Mouse (Mus musculus) fibroblast of lung, adult 2 months (primary cell): Measurements from ENCODE around the gene Gm10639.
"Not testable (repeated sequence)": the region's sequence is repeated elsewhere in the genome, so short reads cannot be mapped to it uniquely, and the experiment has no call there.

Experiments
- DNase-seq: peaks from one replicate; pipeline ENCODE4 v3.0.0-alpha.2; 2011; ENCODE audit warnings: low read depth

Gene Gm10639

DNA sequence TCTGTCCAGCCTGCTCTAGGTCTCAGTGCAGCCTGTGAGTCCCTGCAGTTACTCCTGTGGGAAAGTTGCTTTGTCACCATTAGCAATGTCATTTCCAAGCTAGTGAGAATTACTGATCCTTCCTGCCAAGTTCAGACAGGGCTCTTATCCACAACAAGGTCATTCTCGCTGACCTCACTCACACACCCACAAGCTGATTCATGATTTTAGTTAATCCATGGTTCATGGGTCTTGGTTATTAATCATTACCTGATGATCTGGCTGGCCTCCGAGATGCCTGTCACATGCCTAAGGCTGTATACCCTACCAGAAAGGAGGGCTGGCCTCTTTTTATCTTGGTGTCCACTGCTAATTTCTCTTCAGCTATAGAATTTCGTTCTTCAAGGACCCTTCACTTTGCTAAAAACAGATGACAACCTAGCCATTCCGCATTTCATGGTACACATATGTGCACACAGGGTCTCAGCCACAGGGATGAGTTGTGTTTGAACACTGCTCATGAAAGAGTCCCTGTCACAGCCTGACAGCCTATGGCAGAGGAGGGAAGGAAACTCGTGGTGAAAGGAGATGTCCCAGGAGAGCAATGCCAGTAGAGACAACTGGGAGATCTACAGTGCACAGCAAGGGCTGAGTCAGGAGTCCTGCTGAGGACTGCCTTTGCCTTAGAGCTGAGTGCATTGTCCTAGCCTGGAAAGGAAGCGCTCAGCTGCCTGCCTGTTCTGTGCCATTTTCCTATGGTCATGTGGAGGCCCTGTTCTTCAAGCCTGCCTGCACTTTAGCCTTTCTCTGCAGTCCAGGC lies 58.7 kb downstream of the Gm10639 start:
- not testable (repeated sequence) for DNase-seq

DNA sequence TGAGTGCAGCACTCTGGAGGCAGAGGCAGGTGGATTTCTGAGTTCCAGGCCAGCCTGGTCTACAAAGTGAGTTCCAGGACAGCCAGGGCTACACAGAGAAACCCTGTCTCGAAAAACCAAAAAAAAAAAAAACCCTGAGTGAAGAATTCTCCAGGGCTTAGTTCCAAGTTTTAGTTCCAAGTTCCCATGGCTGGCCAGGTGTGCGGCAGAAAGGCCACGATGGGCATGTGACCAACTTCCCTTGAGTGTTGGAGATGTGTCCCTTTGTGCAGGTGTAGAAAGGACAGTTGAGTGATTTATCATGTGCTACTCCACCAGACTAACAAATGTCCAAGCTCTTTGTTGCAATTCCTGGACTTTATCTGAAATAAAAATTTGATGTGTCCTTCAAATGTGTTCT lies 59.4 kb downstream of the Gm10639 start:
- DNase-seq, result not testable (repeated sequence)

DNA sequence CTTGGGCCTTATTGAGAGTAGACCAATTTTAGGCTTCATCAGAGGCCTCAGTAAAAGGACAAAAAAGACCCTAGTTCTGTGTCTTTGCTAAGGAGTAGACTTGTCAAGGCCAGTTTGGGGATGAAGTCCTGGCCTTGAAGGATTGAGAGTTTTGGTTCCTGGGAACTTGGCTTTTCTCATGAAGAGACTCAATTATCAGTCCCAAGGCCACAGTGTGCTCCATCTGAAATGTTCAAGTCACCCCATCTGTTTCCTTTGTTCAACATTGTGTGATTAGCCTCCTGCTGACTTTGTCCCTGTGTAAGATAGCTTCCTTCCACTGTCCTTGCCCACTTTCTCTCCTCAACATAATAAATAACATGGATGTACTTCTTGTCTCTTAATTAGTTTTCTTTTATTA lies 60.3 kb downstream of the Gm10639 start:
- not testable (repeated sequence) for DNase-seq

DNA sequence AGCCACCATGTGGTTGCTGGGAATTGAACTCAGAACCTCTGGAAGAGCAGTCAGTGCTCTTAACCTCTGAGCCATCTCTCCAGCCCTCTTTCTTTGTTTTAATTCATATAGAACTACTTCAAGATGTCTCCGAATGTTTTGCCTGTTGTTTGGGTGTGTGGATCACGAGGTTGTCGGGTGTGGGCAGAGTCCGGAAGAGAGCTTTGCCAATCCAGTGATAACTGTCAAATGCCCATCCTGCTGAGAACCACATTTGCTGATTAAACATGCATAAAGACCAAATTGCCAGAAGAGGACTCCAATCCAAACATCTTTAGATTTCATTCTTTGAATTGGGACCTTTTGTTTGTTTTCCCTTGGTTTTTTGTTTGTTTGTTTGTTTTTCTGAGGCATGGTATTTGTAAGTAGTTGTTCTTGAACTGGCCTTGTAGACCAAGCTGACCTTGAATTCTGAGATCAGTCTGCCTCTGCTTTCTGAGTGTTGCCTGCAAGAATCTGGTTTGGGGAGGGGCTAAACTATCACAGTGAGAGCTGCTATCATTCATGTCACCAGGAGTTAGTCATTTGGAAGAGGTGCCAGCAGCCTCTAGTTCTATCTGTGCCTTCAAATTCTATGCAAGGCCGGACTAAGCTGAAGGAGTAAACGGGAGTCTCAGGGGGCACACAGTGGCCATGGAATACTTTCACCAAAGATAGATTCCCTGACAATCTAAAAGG lies 61.9 kb downstream of the Gm10639 start:
- DNase-seq, result no peak
